Mouse (Mus musculus) brain, embryonic 14.5 days (tissue): ENCODE data around the gene Tsku. TPM values are rescaled to one million over a fixed set of nuclear protein-coding genes. Genes with fewer than 3 reads are reported as not detected.

ENCODE experiments used
- DNase-seq: peaks from one replicate; pipeline ENCODE4 v3.0.0-alpha.2; 2011; ENCODE audit warnings: low read depth
- CTCF ChIP-seq: fragments of 200-500 bp; IDR thresholded peaks from 2 replicates; pipeline ENCODE4 v1.5.1; 2012; ENCODE audit warnings: inconsistent platforms, mild to moderate bottlenecking, moderate library complexity, borderline replicate concordance; ENCODE audit not compliant: insufficient read depth, insufficient read length; ENCODE audit errors: extremely low read depth
- POLR2A ChIP-seq: fragments of 200-500 bp; IDR thresholded peaks from 2 replicates; pipeline ENCODE4 v1.6.1; 2012; ENCODE audit warnings: mild to moderate bottlenecking, inconsistent platforms, borderline replicate concordance; ENCODE audit not compliant: poor library complexity, insufficient read depth, insufficient read length, severe bottlenecking; ENCODE audit errors: extremely low read depth
- polyA plus RNA-seq: library from polyadenylated mRNA; depleted of rRNA; stranded (reverse); fragments of >200 nt; gene quantifications from 2 replicates; pipeline ENCODE4 v1.2.3, GENCODE M21; 2012; rRNA removed

The Tsku gene
- polyA plus RNA-seq, 1 experiment: 19.1 TPM

- no peak for DNase-seq
- TF ChIP-seq POLR2A: no peak
- TF ChIP-seq CTCF: no peak
Measured at GRCm38 (mm10) chr7:98321083-98321482, 40.0 kb downstream of the Tsku start, which contains the start of gene Acer3. Gene Acer3 (minus strand): TSS chr7:98321208.

DNA sequence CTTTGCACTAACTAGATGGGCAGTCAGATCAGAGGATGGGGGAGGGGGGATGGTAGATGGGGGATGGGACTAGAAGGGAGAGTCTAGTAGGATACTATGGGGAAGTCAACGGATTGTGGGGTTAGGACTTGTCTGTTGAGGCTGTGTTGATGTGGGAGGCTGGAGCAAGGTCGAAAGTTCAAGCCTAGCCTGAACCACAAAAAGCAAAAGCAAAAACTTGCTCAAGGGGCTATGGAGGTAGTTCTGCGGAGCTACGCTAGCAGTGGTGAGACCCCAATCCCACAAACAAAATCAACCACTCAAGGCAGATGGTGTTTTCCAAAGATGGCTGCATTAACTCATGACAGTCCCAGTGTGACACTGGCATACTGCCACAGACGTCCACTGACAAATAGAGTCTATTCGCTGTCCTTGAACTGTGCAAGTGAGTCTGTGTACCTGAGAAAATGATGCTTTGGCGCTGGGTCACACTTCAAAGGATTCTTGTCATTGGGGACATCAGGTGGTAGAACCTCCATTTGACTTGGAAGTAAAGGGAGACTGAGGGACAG, 41.0 kb downstream of the Tsku start:
- no peak for TF ChIP-seq CTCF
- TF ChIP-seq POLR2A: no peak
- no peak for DNase-seq

- no peak for DNase-seq
- TF ChIP-seq CTCF (no peak), POLR2A (no peak)
Measured at GRCm38 (mm10) chr7:98316568-98316967, 44.6 kb downstream of the Tsku start.

GRCm38 (mm10) chr7:98315087-98315486, 46.0 kb downstream of the Tsku start:
- TF ChIP-seq POLR2A: no peak
- no peak for TF ChIP-seq CTCF
- no peak for DNase-seq

DNA sequence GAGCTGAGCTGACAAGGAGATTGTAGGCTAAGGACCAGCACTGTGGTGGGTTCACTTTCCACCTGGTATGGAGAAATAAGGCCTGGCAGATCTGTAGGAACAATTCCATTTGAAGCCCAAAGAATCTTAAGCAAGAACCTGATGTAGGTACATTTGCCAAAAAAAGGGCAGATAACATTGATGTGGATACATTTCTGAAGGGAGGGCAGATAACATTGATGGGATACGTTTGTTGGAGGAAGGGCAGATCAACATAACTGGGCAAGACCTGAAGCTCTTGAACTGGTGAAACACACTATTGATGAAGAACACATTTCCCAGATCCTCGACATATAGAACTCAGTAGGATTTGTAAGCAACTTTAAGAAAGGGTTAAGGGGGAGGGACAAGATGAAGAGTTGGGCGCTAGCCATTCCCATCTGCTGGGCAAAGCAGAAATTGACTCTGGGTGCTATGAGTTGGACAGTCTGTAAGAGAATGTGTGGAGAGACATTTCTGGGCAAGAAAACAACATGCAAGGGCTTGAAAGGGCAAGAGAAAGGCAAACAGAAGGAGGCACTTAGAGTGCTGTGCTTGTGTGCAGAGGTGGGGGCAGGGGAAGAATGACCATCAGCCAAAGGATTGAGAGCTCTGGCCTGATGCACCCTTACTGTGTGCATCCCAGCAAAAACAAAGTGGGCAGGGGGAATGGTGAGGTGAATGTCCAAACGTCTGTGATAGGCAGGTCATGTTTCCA, 48.8 kb downstream of the Tsku start:
- no peak for DNase-seq
- TF ChIP-seq POLR2A (no peak), CTCF (no peak)

DNA sequence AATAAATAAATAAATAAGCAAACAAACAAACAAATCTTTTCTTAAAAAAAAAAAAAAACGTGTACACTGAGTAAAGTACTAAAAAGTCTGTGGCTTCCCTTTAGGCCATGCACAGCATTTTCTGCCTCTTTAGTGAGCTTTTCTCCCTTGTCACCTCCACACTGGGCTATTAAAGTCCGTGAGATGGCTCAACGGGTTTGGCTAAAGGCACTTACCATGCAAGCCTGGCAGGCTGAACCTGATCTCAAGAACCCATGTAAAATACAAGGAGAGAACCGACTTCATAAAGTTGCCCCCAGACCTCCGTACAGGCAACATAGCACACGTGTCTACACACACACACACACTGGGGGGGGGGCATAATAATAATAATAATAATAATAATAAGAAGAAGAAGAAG, 50.9 kb downstream of the Tsku start:
- DNase-seq: no peak
- no peak for TF ChIP-seq CTCF

GRCm38 (mm10) chr7:98309219-98310030, 51.7 kb downstream of the Tsku start:
- TF ChIP-seq CTCF (no peak; the same call in 1 of the 2 replicates), POLR2A (peak; percentile 88; the same call in 1 of the 2 replicates)
- DNase-seq: peak; percentile 94

DNA sequence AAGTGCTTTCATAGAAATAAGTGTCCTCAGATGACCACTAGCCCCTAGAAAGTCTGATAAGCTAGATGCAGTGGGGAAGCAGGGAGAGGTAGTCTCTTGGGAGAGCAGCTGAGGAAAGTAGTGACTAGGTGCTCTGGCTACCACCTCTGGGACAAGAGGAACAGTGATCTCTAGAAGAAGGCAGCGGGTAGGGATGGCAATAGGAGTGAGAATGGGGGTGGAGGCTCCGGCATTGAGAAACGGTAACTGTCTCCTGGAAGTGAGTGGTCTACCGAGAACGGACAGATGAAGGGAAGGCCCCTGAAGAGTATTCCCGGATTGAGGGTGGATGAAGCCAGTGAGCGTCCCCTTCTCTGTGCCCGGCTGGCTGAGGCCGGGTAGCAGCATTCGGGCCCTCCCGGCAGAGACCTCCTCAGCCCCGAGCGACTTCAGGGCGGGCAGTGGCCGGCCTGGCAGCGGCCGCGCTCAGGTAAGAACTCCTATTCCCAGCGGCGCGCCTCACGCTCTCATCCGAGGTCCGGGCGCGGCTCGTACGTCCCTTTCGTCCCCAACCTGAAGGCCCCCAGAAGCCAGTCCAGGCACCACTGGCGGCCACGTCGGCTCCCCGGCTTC, 52.4 kb downstream of the Tsku start:
- no peak for DNase-seq
- no peak for TF ChIP-seq CTCF
- no peak for TF ChIP-seq POLR2A

- DNase-seq: peak; percentile 74
- no peak for TF ChIP-seq POLR2A
- TF ChIP-seq CTCF: no peak
Measured at GRCm38 (mm10) chr7:98307921-98308606, 53.1 kb downstream of the Tsku start.

- no peak for DNase-seq
Measured at GRCm38 (mm10) chr7:98307411-98307810, 53.7 kb downstream of the Tsku start.

More at GRCm38 (mm10) chr7:98307411-98307810, 53.7 kb downstream of the Tsku start:
- no peak for TF ChIP-seq POLR2A
- no peak for TF ChIP-seq CTCF

Other genes with a start within 250 kb of the Tsku start
- gene Myo7a, start 241.8 kb downstream of the Tsku start, polyA plus RNA-seq: 25.9 and 42.1 TPM in 2 replicates
- gene Omp, start 215.8 kb downstream of the Tsku start, polyA plus RNA-seq: 0.18 and 0.33 TPM in 2 replicates
- gene Capn5, start 183.1 kb downstream of the Tsku start, polyA plus RNA-seq: 20.1 and 25.7 TPM in 2 replicates
- gene B3gnt6, start 161.8 kb downstream of the Tsku start, polyA plus RNA-seq: 0.27 and 0.32 TPM in 2 replicates
- 10.5 and 11.0 TPM in 2 replicates for gene Acer3, start 40.1 kb downstream of the Tsku start, polyA plus RNA-seq
- gene Gucy2d, start 79.1 kb upstream of the Tsku start, polyA plus RNA-seq: 0.11 TPM in 1 of 2 replicates, not detected in the other
- 3.8 and 6.7 TPM in 2 replicates for gene Lrrc32, start 128.0 kb upstream of the Tsku start, polyA plus RNA-seq